Mouse (Mus musculus) erythroblast, embryonic 14.5 days (primary cell): ENCODE measurements around the gene Pou2f1.

Source experiments
- GATA1 ChIP-seq: IDR thresholded peaks from 2 replicates; pipeline ENCODE4 v1.6.1; 2012; ENCODE audit warnings: low read length, inconsistent platforms, mixed read lengths
- TAL1 ChIP-seq: IDR thresholded peaks from 3 replicates; pipeline ENCODE4 v1.6.1; 2012; ENCODE audit warnings: low read length, inconsistent platforms, mixed read lengths

DNA sequence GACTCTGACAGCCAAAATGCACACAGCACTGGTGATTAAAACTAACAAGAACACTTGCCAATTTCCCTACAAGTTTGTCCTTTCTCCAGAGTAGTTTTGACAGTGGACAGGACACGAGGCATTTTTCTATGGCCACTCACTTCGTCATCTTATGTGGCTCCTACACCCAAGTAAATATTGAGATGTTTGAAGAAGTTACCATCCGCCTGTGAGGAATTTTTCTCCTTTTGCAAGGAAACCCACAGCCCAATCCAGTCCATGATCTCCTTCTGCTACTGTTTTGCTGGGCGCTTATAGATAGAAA, 43.4 kb upstream of the Pou2f1 start:
- TF ChIP-seq GATA1 (no peak), TAL1 (no peak)
